Mouse (Mus musculus) neural tube, embryonic 12.5 days (tissue): ENCODE data around the gene Zfp646. TPM values are rescaled to one million over a fixed set of nuclear protein-coding genes. Genes with fewer than 3 reads are reported as not detected.

Experiments used
- ATAC-seq: fragments of 200-750 bp; cut with Nextera tagmentation; 2 replicates; pipeline ENCODE4 v1.8.0; 2017; ENCODE audit warnings: low read depth, mild to moderate bottlenecking, moderate TSS enrichment, moderate library complexity; ENCODE audit not compliant: low FRiP score
- H3K27ac ChIP-seq: fragments of 300-500 bp; sonication (generic); 2 replicates; pipeline ENCODE4 v1.5.1; 2016
- H3K27me3 ChIP-seq: fragments of 300-500 bp; sonication (generic); replicated peaks from 2 replicates; pipeline ENCODE4 v1.6.1; 2016; ENCODE audit warnings: mild to moderate bottlenecking
- H3K36me3 ChIP-seq: fragments of 300-500 bp; sonication (generic); 2 replicates; pipeline ENCODE4 v1.6.1; 2016; ENCODE audit warnings: mild to moderate bottlenecking
- H3K4me1 ChIP-seq: fragments of 300-500 bp; sonication (generic); 2 replicates; pipeline ENCODE4 v1.6.1; 2016
- H3K4me2 ChIP-seq: fragments of 300-500 bp; sonication (generic); replicated peaks from 2 replicates; pipeline ENCODE4 v1.6.1; 2016; ENCODE audit warnings: mild to moderate bottlenecking
- H3K4me3 ChIP-seq: fragments of 300-500 bp; sonication (generic); 2 replicates; pipeline ENCODE4 v1.5.1; 2016
- H3K9ac ChIP-seq: fragments of 300-500 bp; sonication (generic); 2 replicates; pipeline ENCODE4 v1.6.1; 2016; ENCODE audit warnings: mild to moderate bottlenecking
- H3K9me3 ChIP-seq: fragments of 300-500 bp; sonication (generic); 2 replicates; pipeline ENCODE4 v1.6.1; 2016; ENCODE audit warnings: mild to moderate bottlenecking
- WGBS: fragments of 180-500 bp; shearing (Covaris S2); methylation state at CpG from one replicate; pipeline ENCODE4 v1.1.7; 2016; 5-methylcytosine and 5-hydroxymethylcytosine counted together
- polyA plus RNA-seq: library from polyadenylated mRNA; unstranded; fragments of >200 nt; fragmentation: Nextera tagmentation; extraction: Ambion mirVana; gene quantifications from 2 replicates; pipeline ENCODE4 v1.2.1, GENCODE M21; 2016

The Zfp646 gene
- polyA plus RNA-seq, 1 experiment from 2014 or later, result 19.5 TPM

- no peak for ATAC-seq
- H3K27me3 ChIP-seq, result no peaks in the 10 kb centered on the region
- no peak overlapping the region for H3K4me2 ChIP-seq
- no peak overlapping the region for H3K27ac ChIP-seq
- peak overlapping the region; percentile 4; the same call in 1 of the 2 replicates for H3K4me3 ChIP-seq
- peaks cover 54% of the 10 kb centered on the region for H3K36me3 ChIP-seq
- 94% methylated on average over 12 of the region's 12 CpGs for WGBS
- H3K4me1 ChIP-seq, result 0 out of 2 replicates have a peak, but pooled peaks cover 4% of the 10 kb centered on the region
- no peaks in the 10 kb centered on the region for H3K9me3 ChIP-seq
- H3K9ac ChIP-seq, result no peak overlapping the region
These were observed 9.6 kb upstream of the Zfp646 start for GRCm38 (mm10) chr7:127866434-127866833.

- H3K9me3 ChIP-seq, result no peaks in the 10 kb centered on the region
- no peak overlapping the region for H3K9ac ChIP-seq
- no peak for ATAC-seq
- H3K27me3 ChIP-seq, result no peaks in the 10 kb centered on the region
- 98% methylated on average over 18 of the region's 18 CpGs for WGBS
- H3K4me1 ChIP-seq, result 0 out of 2 replicates have a peak, but pooled peaks cover 4% of the 10 kb centered on the region
- H3K4me2 ChIP-seq, result no peak overlapping the region
- no peak overlapping the region for H3K4me3 ChIP-seq
- H3K27ac ChIP-seq, result no peak overlapping the region
- peaks cover 55% of the 10 kb centered on the region for H3K36me3 ChIP-seq
These were observed 8.4 kb upstream of the Zfp646 start for GRCm38 (mm10) chr7:127867641-127868040.

- H3K9ac ChIP-seq, result no peak overlapping the region
- peaks cover 55% of the 10 kb centered on the region for H3K36me3 ChIP-seq
- H3K9me3 ChIP-seq, result no peaks in the 10 kb centered on the region
- H3K4me2 ChIP-seq, result no peak overlapping the region
- WGBS, result 92% methylated on average over 3 of the region's 3 CpGs
- H3K4me1 ChIP-seq, result peaks cover 16% of the 10 kb centered on the region
- no peak overlapping the region for H3K4me3 ChIP-seq
- no peaks in the 10 kb centered on the region for H3K27me3 ChIP-seq
- H3K27ac ChIP-seq, result no peak overlapping the region
- ATAC-seq, result no peak
These were observed 6.7 kb upstream of the Zfp646 start for GRCm38 (mm10) chr7:127869149-127869810.

- H3K4me2 ChIP-seq, result no peak overlapping the region
- H3K27ac ChIP-seq, result no peak overlapping the region
- H3K36me3 ChIP-seq, result peaks cover 46% of the 10 kb centered on the region
- peaks cover 20% of the 10 kb centered on the region for H3K4me1 ChIP-seq
- 85% methylated on average over 5 of the region's 5 CpGs for WGBS
- H3K4me3 ChIP-seq, result no peak overlapping the region
- H3K27me3 ChIP-seq, result no peaks in the 10 kb centered on the region
- H3K9ac ChIP-seq, result no peak overlapping the region
- H3K9me3 ChIP-seq, result no peaks in the 10 kb centered on the region
- no peak for ATAC-seq
These were observed 5.7 kb upstream of the Zfp646 start for GRCm38 (mm10) chr7:127870136-127870821.

- H3K9ac ChIP-seq, result peak overlapping the region; percentile 97
- peaks cover 25% of the 10 kb centered on the region for H3K4me1 ChIP-seq
- no peaks in the 10 kb centered on the region for H3K27me3 ChIP-seq
- no peaks in the 10 kb centered on the region for H3K9me3 ChIP-seq
- peaks cover 30% of the 10 kb centered on the region for H3K36me3 ChIP-seq
- WGBS, result 5% methylated on average over 20 of the region's 20 CpGs
- peak overlapping the region; percentile 94 for H3K4me3 ChIP-seq
- H3K27ac ChIP-seq, result peak overlapping the region; percentile 94
- H3K4me2 ChIP-seq, result peak overlapping the region; percentile 87
- no peak for ATAC-seq
These were observed 1.0 kb upstream of the Zfp646 start for GRCm38 (mm10) chr7:127874812-127875626.

GRCm38 (mm10) chr7:127875627-127876001 lies 407 bp upstream of the Zfp646 start:
- peak; percentile 95 for ATAC-seq

GRCm38 (mm10) chr7:127876467-127877348 lies 687 bp downstream of the Zfp646 start, which contains the start of gene Zfp668:
Zfp668 (minus strand) TSS chr7:127876828.
- H3K4me2 ChIP-seq, result peak within 1 kb of the TSS; percentile 87
- H3K9ac ChIP-seq, result peak within 1 kb of the TSS; percentile 97
- H3K9me3 ChIP-seq, result no peaks in the 10 kb centered on the region
- peak; percentile 54 for ATAC-seq
- H3K36me3 ChIP-seq, result peaks cover 42% of the 10 kb centered on the region
- peak within 1 kb of the TSS; percentile 94 for H3K27ac ChIP-seq
- H3K27me3 ChIP-seq, result no peaks in the 10 kb centered on the region
- peaks cover 25% of the 10 kb centered on the region for H3K4me1 ChIP-seq
- WGBS, result under 1% methylated on average over 60 of the region's 60 CpGs
- H3K4me3 ChIP-seq, result peak within 1 kb of the TSS; percentile 94

More at GRCm38 (mm10) chr7:127875627-127876001, 407 bp upstream of the Zfp646 start:
- Histone ChIP-seq H3K4me2 (peak overlapping the region; percentile 87), H3K9me3 (no peaks in the 10 kb centered on the region), H3K4me3 (peak overlapping the region; percentile 94), H3K36me3 (peaks cover 32% of the 10 kb centered on the region), H3K27ac (peak overlapping the region; percentile 94), H3K4me1 (peaks cover 25% of the 10 kb centered on the region), H3K9ac (peak overlapping the region; percentile 97), H3K27me3 (no peaks in the 10 kb centered on the region)
- under 1% methylated on average over 43 of the region's 43 CpGs for WGBS

- H3K4me1 ChIP-seq, result peaks cover 23% of the 10 kb centered on the region
- no peak overlapping the region for H3K27ac ChIP-seq
- H3K9me3 ChIP-seq, result no peaks in the 10 kb centered on the region
- H3K4me3 ChIP-seq, result no peak overlapping the region
- H3K36me3 ChIP-seq, result peaks cover 64% of the 10 kb centered on the region
- no peak overlapping the region for H3K4me2 ChIP-seq
- 97% methylated on average over 9 of the region's 9 CpGs for WGBS
- ATAC-seq, result no peak
- H3K9ac ChIP-seq, result no peak overlapping the region
- no peaks in the 10 kb centered on the region for H3K27me3 ChIP-seq
These were observed 3.3 kb downstream of the Zfp646 start for GRCm38 (mm10) chr7:127879301-127879700.

GRCm38 (mm10) chr7:127880431-127880830 lies 4.4 kb downstream of the Zfp646 start:
- no peak overlapping the region for H3K4me3 ChIP-seq
- H3K9me3 ChIP-seq, result no peaks in the 10 kb centered on the region
- H3K9ac ChIP-seq, result no peak overlapping the region
- no peaks in the 10 kb centered on the region for H3K27me3 ChIP-seq
- WGBS, result 93% methylated on average over 12 of the region's 12 CpGs
- H3K36me3 ChIP-seq, result peaks cover 73% of the 10 kb centered on the region
- no peak overlapping the region for H3K27ac ChIP-seq
- peaks cover 26% of the 10 kb centered on the region for H3K4me1 ChIP-seq
- ATAC-seq, result no peak
- no peak overlapping the region for H3K4me2 ChIP-seq

- H3K4me3 ChIP-seq, result no peak overlapping the region
- no peak for ATAC-seq
- H3K4me2 ChIP-seq, result no peak overlapping the region
- H3K9ac ChIP-seq, result no peak overlapping the region
- H3K27me3 ChIP-seq, result no peaks in the 10 kb centered on the region
- no peaks in the 10 kb centered on the region for H3K9me3 ChIP-seq
- WGBS, result 80% methylated on average over 6 of the region's 6 CpGs
- H3K36me3 ChIP-seq, result peaks cover 97% of the 10 kb centered on the region
- no peak overlapping the region for H3K27ac ChIP-seq
- H3K4me1 ChIP-seq, result peaks cover 18% of the 10 kb centered on the region; the same call in 1 of the 2 replicates
These were observed 9.9 kb downstream of the Zfp646 start for GRCm38 (mm10) chr7:127885951-127886350.

GRCm38 (mm10) chr7:127886551-127886950 lies 10.5 kb downstream of the Zfp646 start:
- no peak for ATAC-seq
- Histone ChIP-seq H3K9me3 (no peaks in the 10 kb centered on the region), H3K4me1 (peaks cover 18% of the 10 kb centered on the region; the same call in 1 of the 2 replicates), H3K27me3 (no peaks in the 10 kb centered on the region), H3K4me3 (no peak overlapping the region), H3K4me2 (no peak overlapping the region), H3K36me3 (peaks cover 91% of the 10 kb centered on the region), H3K27ac (no peak overlapping the region), H3K9ac (no peak overlapping the region)
- WGBS, result 92% methylated on average over 6 of the region's 6 CpGs
